Mouse (Mus musculus): ENCODE results near the gene Slc3a2. TPM values are rescaled to one million over a fixed set of nuclear protein-coding genes. Genes with fewer than 3 reads are reported as not detected.

Gene Slc3a2
- total and polyA plus RNA-seq, 2 experiments from 2014 or later: 155 to 235 TPM

- Histone ChIP-seq H3K27me3 (ENCODE audit: insufficient read depth, low read length) (no peaks in the 10 kb centered on the region), H3K9me3 (ENCODE audit: low read length) (no peaks in the 10 kb centered on the region), H3K4me3 (ENCODE audit: low read length) (peak overlapping the region; percentile 97), H3K36me3 (ENCODE audit: insufficient read depth, low read length) (peaks cover 14% of the 10 kb centered on the region), H3K4me1 (ENCODE audit: insufficient read depth, low read length) (peaks cover 17% of the 10 kb centered on the region; the same call in 1 of the 2 replicates), H3K4me2 (ENCODE audit: low read depth, low read length) (peak overlapping the region; percentile 82), H3K9ac (replicated peaks; ENCODE audit: low read length) (peak overlapping the region; percentile 96), H3K27ac (peak overlapping the region; percentile 90)
- no peak for TF ChIP-seq CTCF (IDR thresholded peaks at IDR 0.05; ENCODE audit: low read depth)
- no peak for ATAC-seq
- 5% methylated on average over 14 of the region's 14 CpGs for WGBS
- no peak for DNase-seq (ENCODE audit: low spot score)
These were observed 34.4 kb upstream of the Slc3a2 start for GRCm38 (mm10) chr19:8757471-8757998.

- no peak for TF ChIP-seq CTCF (IDR thresholded peaks at IDR 0.05; ENCODE audit: low read depth)
- Histone ChIP-seq H3K9ac (replicated peaks; ENCODE audit: low read length) (peak within 1 kb of the TSS; percentile 96), H3K36me3 (ENCODE audit: insufficient read depth, low read length) (peaks cover 16% of the 10 kb centered on the region), H3K4me2 (ENCODE audit: low read depth, low read length) (peak within 1 kb of the TSS; percentile 82), H3K27ac (peak within 1 kb of the TSS; percentile 90), H3K27me3 (ENCODE audit: insufficient read depth, low read length) (no peaks in the 10 kb centered on the region), H3K4me1 (ENCODE audit: insufficient read depth, low read length) (peaks cover 17% of the 10 kb centered on the region; the same call in 1 of the 2 replicates), H3K4me3 (ENCODE audit: low read length) (peak within 1 kb of the TSS; percentile 97), H3K9me3 (ENCODE audit: low read length) (no peaks in the 10 kb centered on the region)
- WGBS: under 1% methylated on average over 71 of the region's 75 CpGs
- ATAC-seq: peak; percentile 96
- DNase-seq (ENCODE audit: low spot score): peak; percentile 98
These were observed 33.6 kb upstream of the Slc3a2 start, which contains the start of gene Nxf1 for GRCm38 (mm10) chr19:8756635-8757387. Gene Nxf1, plus strand, starts transcription at chr19:8757073.

- no peak overlapping the region for H3K27ac ChIP-seq
- WGBS: 67% methylated on average over 3 of the region's 3 CpGs
- peaks cover 17% of the 10 kb centered on the region; the same call in 1 of the 2 replicates for H3K4me1 ChIP-seq (ENCODE audit: insufficient read depth, low read length)
- DNase-seq (ENCODE audit: low spot score) (no peak), ATAC-seq (no peak)
- no peak for TF ChIP-seq CTCF (IDR thresholded peaks at IDR 0.05; ENCODE audit: low read depth)
- no peak overlapping the region for H3K4me3 ChIP-seq (ENCODE audit: low read length)
- peak overlapping the region; percentile 82; the same call in 1 of the 2 replicates for H3K4me2 ChIP-seq (ENCODE audit: low read depth, low read length)
- H3K9ac ChIP-seq (replicated peaks; ENCODE audit: low read length): no peak overlapping the region
- H3K36me3 ChIP-seq (ENCODE audit: insufficient read depth, low read length): peaks cover 25% of the 10 kb centered on the region
- H3K9me3 ChIP-seq (ENCODE audit: low read length): no peaks in the 10 kb centered on the region
- no peaks in the 10 kb centered on the region for H3K27me3 ChIP-seq (ENCODE audit: insufficient read depth, low read length)
These were observed 32.5 kb upstream of the Slc3a2 start for GRCm38 (mm10) chr19:8755652-8756051.

GRCm38 (mm10) chr19:8747368-8747767, 24.2 kb upstream of the Slc3a2 start:
- 76% methylated on average over 2 of the region's 2 CpGs for WGBS
- Histone ChIP-seq H3K9me3 (ENCODE audit: low read length) (no peaks in the 10 kb centered on the region), H3K36me3 (ENCODE audit: insufficient read depth, low read length) (peaks cover 53% of the 10 kb centered on the region), H3K4me2 (ENCODE audit: low read depth, low read length) (no peak overlapping the region), H3K27ac (no peak overlapping the region), H3K27me3 (ENCODE audit: insufficient read depth, low read length) (no peaks in the 10 kb centered on the region), H3K4me1 (ENCODE audit: insufficient read depth, low read length) (0 out of 2 replicates have a peak, but pooled peaks cover 3% of the 10 kb centered on the region), H3K9ac (replicated peaks; ENCODE audit: low read length) (no peak overlapping the region), H3K4me3 (ENCODE audit: low read length) (no peak overlapping the region)
- peak; percentile 47 for TF ChIP-seq CTCF (IDR thresholded peaks at IDR 0.05; ENCODE audit: low read depth)
- DNase-seq (ENCODE audit: low spot score) (peak; percentile 19), ATAC-seq (no peak)

- no peak for ATAC-seq
- Histone ChIP-seq H3K9ac (replicated peaks; ENCODE audit: low read length) (no peak overlapping the region), H3K36me3 (ENCODE audit: insufficient read depth, low read length) (peaks cover 37% of the 10 kb centered on the region), H3K9me3 (ENCODE audit: low read length) (no peaks in the 10 kb centered on the region), H3K27ac (no peak overlapping the region), H3K27me3 (ENCODE audit: insufficient read depth, low read length) (no peaks in the 10 kb centered on the region), H3K4me3 (ENCODE audit: low read length) (no peak overlapping the region), H3K4me2 (ENCODE audit: low read depth, low read length) (no peak overlapping the region), H3K4me1 (ENCODE audit: insufficient read depth, low read length) (0 out of 2 replicates have a peak, but pooled peaks cover 3% of the 10 kb centered on the region)
- TF ChIP-seq CTCF (IDR thresholded peaks at IDR 0.05; ENCODE audit: low read depth): no peak
- DNase-seq (ENCODE audit: low spot score): no peak
- WGBS: 100% methylated on average over 1 of the region's 1 CpGs
These were observed 22.2 kb upstream of the Slc3a2 start for GRCm38 (mm10) chr19:8745382-8745781.

- Histone ChIP-seq H3K36me3 (ENCODE audit: insufficient read depth, low read length) (peaks cover 33% of the 10 kb centered on the region), H3K4me3 (ENCODE audit: low read length) (peak overlapping the region; percentile 60), H3K9ac (replicated peaks; ENCODE audit: low read length) (peak overlapping the region; percentile 79), H3K27ac (peak overlapping the region; percentile 95), H3K4me2 (ENCODE audit: low read depth, low read length) (peak overlapping the region; percentile 97), H3K27me3 (ENCODE audit: insufficient read depth, low read length) (no peaks in the 10 kb centered on the region), H3K9me3 (ENCODE audit: low read length) (no peaks in the 10 kb centered on the region), H3K4me1 (ENCODE audit: insufficient read depth, low read length) (0 out of 2 replicates have a peak, but pooled peaks cover 3% of the 10 kb centered on the region)
- TF ChIP-seq CTCF (IDR thresholded peaks at IDR 0.05; ENCODE audit: low read depth): no peak
- 29% methylated on average over 14 of the region's 14 CpGs for WGBS
- ATAC-seq: no peak
- DNase-seq (ENCODE audit: low spot score): no peak
These were observed 19.0 kb upstream of the Slc3a2 start for GRCm38 (mm10) chr19:8742176-8742575.

Data from hindbrain, postnatal 0 days (tissue).